Mouse (Mus musculus): ENCODE data around the gene Rimkla. TPM values are rescaled to one million over a fixed set of nuclear protein-coding genes. Genes with fewer than 3 reads are reported as not detected.

Gene Rimkla
- polyA plus RNA-seq, 1 experiment from 2014 or later, result 0.12 TPM

GRCm38 (mm10) chr4:119524010-119524409 lies 31.6 kb upstream of the Rimkla start:
- POLR2A ChIA-PET, result no interaction called here
- ATAC-seq, result no peak

DNA sequence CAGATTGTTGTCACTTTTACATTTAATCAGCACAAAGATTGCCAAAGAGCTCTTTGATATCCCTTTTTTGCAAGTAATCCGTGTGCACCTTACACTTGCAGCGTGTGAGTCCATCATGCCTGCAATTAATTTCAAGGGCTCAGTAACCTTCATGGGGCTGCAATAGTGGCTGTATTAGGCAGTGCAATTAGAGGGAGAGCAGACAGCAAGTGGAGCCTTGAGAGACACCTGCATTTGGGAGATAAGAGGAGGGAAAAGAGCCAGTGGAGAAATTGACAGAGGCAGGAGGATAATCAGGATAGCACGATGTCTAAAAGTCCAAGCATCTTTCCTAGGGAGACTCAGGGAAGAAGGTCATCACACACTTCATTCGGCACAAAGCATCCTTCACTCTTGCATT lies 31.1 kb upstream of the Rimkla start:
- H3K27me3 ChIP-seq, result peaks cover 12% of the 10 kb centered on the region
- ChIA-PET CTCF (no interaction called here), POLR2A (no interaction called here)
- no peak for DNase-seq (ENCODE audit: low read depth, low spot score)
- in situ Hi-C loops (cut with MboI; ENCODE audit: low pct_unique_long_range_greater_than_20kb), result loop anchor here (10.0 kb wide), 1 partner anchor 89 kb away; no protein-coding TSS in a partner anchor
- no peak for ATAC-seq
- TF ChIP-seq CTCF (IDR thresholded peaks at IDR 0.05), result no peak

More at GRCm38 (mm10) chr4:119524010-119524409, 31.6 kb upstream of the Rimkla start:
- in situ Hi-C loops (cut with MboI; ENCODE audit: low pct_unique_long_range_greater_than_20kb), result loop anchor here (10.0 kb wide), 1 partner anchor 89 kb away; no protein-coding TSS in a partner anchor
- CTCF ChIA-PET, result no interaction called here
- peaks cover 12% of the 10 kb centered on the region for H3K27me3 ChIP-seq
- TF ChIP-seq CTCF (IDR thresholded peaks at IDR 0.05), result no peak
- DNase-seq (ENCODE audit: low read depth, low spot score), result no peak

- no peak for DNase-seq (ENCODE audit: low read depth, low spot score)
- peaks cover 2% of the 10 kb centered on the region for H3K27me3 ChIP-seq
- ATAC-seq, result no peak
- in situ Hi-C loops (cut with MboI; ENCODE audit: low pct_unique_long_range_greater_than_20kb), result no loop called here
- ChIA-PET CTCF (interaction anchor here (0.8 to 0.9 kb wide), 2 partner anchors 49 to 82 kb away, joined by 3 read pairs; no protein-coding TSS in a partner anchor), POLR2A (no interaction called here)
- no peak for TF ChIP-seq CTCF (IDR thresholded peaks at IDR 0.05)
These were observed 20.3 kb upstream of the Rimkla start for GRCm38 (mm10) chr4:119512731-119513141.

DNA sequence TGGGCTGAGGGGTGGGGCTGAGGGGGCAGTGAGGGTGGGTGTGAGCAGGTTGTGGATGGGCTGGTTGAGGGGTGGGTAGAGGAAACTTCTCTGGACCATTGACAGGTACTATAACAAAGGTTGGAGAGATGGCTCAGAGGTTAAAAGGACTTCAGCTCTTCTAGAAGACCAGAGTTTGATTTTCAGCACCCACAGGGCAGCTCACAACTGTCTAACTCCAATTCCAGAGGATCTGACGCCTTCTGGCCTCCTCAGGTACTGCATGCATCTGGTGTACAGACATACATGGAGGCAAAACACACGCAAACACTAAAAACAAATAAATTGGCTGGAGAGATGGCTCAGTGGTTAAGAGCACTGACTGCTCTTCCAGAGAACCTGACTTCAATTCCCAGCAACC lies 19.2 kb upstream of the Rimkla start:
- in situ Hi-C loops (cut with MboI; ENCODE audit: low pct_unique_long_range_greater_than_20kb), result no loop called here
- ATAC-seq (no peak), DNase-seq (ENCODE audit: low read depth, low spot score) (no peak)
- peak; percentile 10 for TF ChIP-seq CTCF (IDR thresholded peaks at IDR 0.05)
- ChIA-PET POLR2A (no interaction called here), CTCF (no interaction called here)
- H3K27me3 ChIP-seq, result peaks cover 2% of the 10 kb centered on the region

- ATAC-seq (no peak), DNase-seq (ENCODE audit: low read depth, low spot score) (no peak)
- POLR2A ChIA-PET, result no interaction called here
- no peak for TF ChIP-seq CTCF (IDR thresholded peaks at IDR 0.05)
- in situ Hi-C loops (cut with MboI; ENCODE audit: low pct_unique_long_range_greater_than_20kb), result no loop called here
- peaks cover 8% of the 10 kb centered on the region for H3K27me3 ChIP-seq
- CTCF ChIA-PET, result interaction anchor here (1.0 kb wide), 1 partner anchor 22 kb away, joined by 3 read pairs; no protein-coding TSS in a partner anchor
These were observed 6.0 kb upstream of the Rimkla start for GRCm38 (mm10) chr4:119498319-119498848.

DNA sequence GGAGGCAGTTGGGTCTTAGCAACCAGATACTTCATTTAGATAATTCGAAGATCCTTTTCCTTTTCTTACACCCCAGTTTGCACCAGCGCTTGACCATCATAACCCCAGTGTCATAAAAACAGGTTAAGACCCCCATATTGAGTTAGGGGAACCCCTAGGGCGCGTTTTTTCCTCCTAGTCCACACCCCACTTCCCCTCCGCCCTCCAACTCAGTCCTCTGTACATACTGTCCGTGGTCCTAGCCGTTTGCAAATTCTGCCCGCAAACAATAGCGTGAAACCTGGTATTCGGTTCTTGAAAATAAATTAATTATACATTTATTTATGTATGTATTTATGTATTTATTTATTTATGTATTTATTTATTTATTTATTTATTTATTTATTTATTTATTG lies 502 bp upstream of the Rimkla start:
- CTCF ChIA-PET, result no interaction called here
- in situ Hi-C loops (cut with MboI; ENCODE audit: low pct_unique_long_range_greater_than_20kb), result no loop called here
- POLR2A ChIA-PET, result no interaction called here
- TF ChIP-seq CTCF (IDR thresholded peaks at IDR 0.05), result no peak
- DNase-seq (ENCODE audit: low read depth, low spot score) (no peak), ATAC-seq (no peak)
- no peaks in the 10 kb centered on the region for H3K27me3 ChIP-seq

- CTCF ChIA-PET, result interaction anchor here (1.6 kb wide), 1 partner anchor 41 kb away, joined by 4 read pairs; no protein-coding TSS in a partner anchor
- in situ Hi-C loops (cut with MboI; ENCODE audit: low pct_unique_long_range_greater_than_20kb), result no loop called here
- peak; percentile 54 for TF ChIP-seq CTCF (IDR thresholded peaks at IDR 0.05)
- DNase-seq (ENCODE audit: low read depth, low spot score) (no peak), ATAC-seq (no peak)
- POLR2A ChIA-PET, result no interaction called here
- no peaks in the 10 kb centered on the region for H3K27me3 ChIP-seq
These were observed 1.6 kb downstream of the Rimkla start for GRCm38 (mm10) chr4:119490806-119491205.

DNA sequence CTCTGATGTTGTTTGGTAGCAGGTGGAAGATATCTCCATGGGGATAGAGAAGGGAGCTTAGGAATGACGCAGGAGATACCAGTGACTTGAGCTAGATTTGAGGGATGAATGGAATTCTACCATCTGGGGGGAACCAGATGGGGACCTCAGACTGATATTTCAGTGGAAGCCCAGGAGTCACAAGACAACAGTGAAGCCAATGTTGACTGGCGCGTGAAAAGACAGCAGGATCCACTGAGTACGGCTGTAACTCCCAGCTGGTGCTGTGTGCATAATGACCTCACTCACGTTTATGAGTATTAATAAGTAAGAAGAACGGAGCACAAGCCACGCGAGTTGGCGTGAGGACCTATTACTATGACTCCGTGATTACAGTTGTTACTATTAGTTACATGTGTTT lies 2.8 kb downstream of the Rimkla start:
- H3K27me3 ChIP-seq, result no peaks in the 10 kb centered on the region
- ATAC-seq (no peak), DNase-seq (ENCODE audit: low read depth, low spot score) (no peak)
- TF ChIP-seq CTCF (IDR thresholded peaks at IDR 0.05), result no peak
- in situ Hi-C loops (cut with MboI; ENCODE audit: low pct_unique_long_range_greater_than_20kb), result no loop called here
- POLR2A ChIA-PET, result no interaction called here
- CTCF ChIA-PET, result interaction anchor here (1.7 kb wide), 1 partner anchor 13 kb away, joined by 5 read pairs; no protein-coding TSS in a partner anchor

DNA sequence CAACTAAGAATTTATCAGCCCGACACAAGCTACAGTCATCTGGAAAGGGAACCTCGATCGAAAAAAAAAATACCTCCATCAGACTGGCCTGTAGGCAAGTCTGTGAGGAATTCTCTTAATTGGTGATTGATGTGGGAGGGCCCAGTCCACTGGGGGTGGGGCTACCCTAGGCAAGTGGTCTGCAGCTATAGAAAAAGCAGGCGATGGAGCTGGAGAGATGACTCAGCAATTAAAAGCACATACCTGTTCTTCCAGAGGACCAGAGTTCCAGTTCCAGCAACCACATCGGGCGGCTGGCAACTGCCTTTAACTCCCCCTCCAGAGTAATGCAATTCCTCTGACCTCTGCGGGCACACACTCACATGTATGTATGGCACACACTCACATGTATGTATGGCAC lies 7.5 kb downstream of the Rimkla start:
- no peak for TF ChIP-seq CTCF (IDR thresholded peaks at IDR 0.05)
- H3K27me3 ChIP-seq, result no peaks in the 10 kb centered on the region
- ChIA-PET CTCF (no interaction called here), POLR2A (no interaction called here)
- ATAC-seq (no peak), DNase-seq (ENCODE audit: low read depth, low spot score) (no peak)
- in situ Hi-C loops (cut with MboI; ENCODE audit: low pct_unique_long_range_greater_than_20kb), result no loop called here

- TF ChIP-seq CTCF (IDR thresholded peaks at IDR 0.05), result no peak
- DNase-seq (ENCODE audit: low read depth, low spot score) (no peak), ATAC-seq (no peak)
- H3K27me3 ChIP-seq, result no peaks in the 10 kb centered on the region
- in situ Hi-C loops (cut with MboI; ENCODE audit: low pct_unique_long_range_greater_than_20kb), result no loop called here
- ChIA-PET CTCF (no interaction called here), POLR2A (no interaction called here)
These were observed 9.4 kb downstream of the Rimkla start for GRCm38 (mm10) chr4:119483051-119483450.

DNA sequence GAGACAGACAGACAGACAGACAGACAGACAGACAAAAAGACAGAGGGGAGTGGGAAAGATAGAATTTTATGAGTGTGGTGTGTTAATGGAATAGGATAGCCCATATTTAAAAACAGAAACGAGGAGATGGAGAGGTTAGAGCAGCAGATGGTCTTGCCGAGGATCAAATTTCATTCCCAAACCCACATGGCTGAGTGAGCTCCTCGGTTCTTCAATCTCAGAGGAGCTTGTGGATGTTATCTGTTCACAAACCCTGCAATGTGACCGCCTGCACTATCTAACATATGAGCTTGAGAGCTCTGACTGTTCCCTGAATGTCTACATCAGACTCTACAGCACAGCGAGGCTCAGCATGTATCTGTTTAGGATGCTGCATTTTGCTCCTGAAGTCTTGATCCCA lies 19.3 kb downstream of the Rimkla start:
- in situ Hi-C loops (cut with MboI; ENCODE audit: low pct_unique_long_range_greater_than_20kb), result no loop called here
- ChIA-PET POLR2A (no interaction called here), CTCF (no interaction called here)

DNA sequence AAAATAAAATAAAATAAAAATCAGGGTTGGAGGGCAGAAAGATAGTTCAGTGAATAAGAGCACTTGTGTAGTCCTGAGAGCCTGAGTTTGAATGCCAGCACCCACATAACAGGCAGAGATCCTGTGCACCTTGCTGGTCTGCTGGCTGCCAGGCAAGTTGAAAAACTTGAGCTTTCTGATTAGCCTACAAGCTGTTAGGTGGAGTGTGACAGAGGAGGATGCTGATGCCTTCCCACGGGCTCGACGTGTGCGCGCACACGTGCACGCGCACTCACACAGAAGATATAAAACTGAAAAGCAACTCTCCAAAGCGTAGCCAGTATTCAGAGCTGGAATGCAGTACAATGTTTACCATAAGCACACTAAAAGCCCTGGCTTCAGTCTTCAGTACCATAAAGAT lies 19.9 kb downstream of the Rimkla start:
- in situ Hi-C loops (cut with MboI; ENCODE audit: low pct_unique_long_range_greater_than_20kb), result no loop called here
- no peaks in the 10 kb centered on the region for H3K27me3 ChIP-seq
- no peak for TF ChIP-seq CTCF (IDR thresholded peaks at IDR 0.05)
- ChIA-PET CTCF (no interaction called here), POLR2A (no interaction called here)
- DNase-seq (ENCODE audit: low read depth, low spot score), result no peak
- ATAC-seq, result no peak

More for the DNA sequence above, 19.3 kb downstream of the Rimkla start:
- TF ChIP-seq CTCF (IDR thresholded peaks at IDR 0.05), result no peak
- H3K27me3 ChIP-seq, result no peaks in the 10 kb centered on the region
- DNase-seq (ENCODE audit: low read depth, low spot score), result no peak
- ATAC-seq, result no peak
